Mouse (Mus musculus) CH12.LX (cell line): Measurements from ENCODE around the gene Kcnj13. TPM values are rescaled to one million over a fixed set of nuclear protein-coding genes. Genes with fewer than 3 reads are reported as not detected.
A peak's percentile ranks its signal among the peaks of the same experiment; 100 is the strongest.

ENCODE experiments used
- DNase-seq: peaks from one replicate; pipeline ENCODE4 v3.0.0-alpha.2; 2013; ENCODE audit errors: extremely low read depth
- H3K27ac ChIP-seq: 2 replicates; pipeline ENCODE4 v1.5.1; 2012; ENCODE audit warnings: low read depth, mild to moderate bottlenecking, control low read depth, moderate library complexity; ENCODE audit not compliant: insufficient read depth
- H3K27me3 ChIP-seq: replicated peaks from 2 replicates; pipeline ENCODE3; 2012; ENCODE audit warnings: inconsistent platforms
- H3K36me3 ChIP-seq, 2 experiments: replicated peaks in 1 of 2; 2 replicates each; pipeline versions ENCODE3 to v1.6.1; 2012; ENCODE audit warnings: inconsistent platforms in 1 of 2, low read length in 1 of 2, mild to moderate bottlenecking in 1 of 2, mixed read lengths in 1 of 2, moderate library complexity in 1 of 2; ENCODE audit not compliant: control insufficient read depth in 1 of 2, insufficient read depth in 1 of 2
- H3K4me1 ChIP-seq, 2 experiments: 2 replicates each; pipeline ENCODE4 v1.6.1; 2012; ENCODE audit warnings: inconsistent platforms in 1 of 2, moderate library complexity in 1 of 2; ENCODE audit not compliant: insufficient read depth in 2 of 2, control insufficient read depth in 1 of 2
- H3K4me2 ChIP-seq: 2 replicates; pipeline ENCODE4 v1.6.1; 2012; ENCODE audit warnings: low read depth, mild to moderate bottlenecking, control low read depth; ENCODE audit not compliant: poor library complexity, insufficient read depth, severe bottlenecking
- H3K4me3 ChIP-seq, 3 experiments: fragments of 150-350 bp in 1 of 3; sonication (generic) in 1 of 3; replicated peaks in 1 of 3; 2 replicates each; pipeline versions ENCODE3 to v1.5.1; 2011 to 2012; ENCODE audit warnings: low read depth in 2 of 3, low read length in 2 of 3, mild to moderate bottlenecking in 2 of 3, moderate library complexity in 2 of 3, control low read depth in 1 of 3, improper control_type of control experiment in 1 of 3, inconsistent platforms in 1 of 3, mixed read lengths in 1 of 3; ENCODE audit not compliant: poor library complexity in 1 of 3
- H3K79me2 ChIP-seq: replicated peaks from 2 replicates; pipeline ENCODE4 v1.6.1; 2012; ENCODE audit warnings: mild to moderate bottlenecking, moderate library complexity; ENCODE audit not compliant: control insufficient read depth, poor library complexity, insufficient read depth, severe bottlenecking; ENCODE audit errors: extremely low read depth
- H3K9ac ChIP-seq: 2 replicates; pipeline ENCODE4 v1.6.1; 2012; ENCODE audit warnings: low read depth, mild to moderate bottlenecking, control low read depth, moderate library complexity; ENCODE audit not compliant: insufficient read depth
- H3K9me3 ChIP-seq: replicated peaks from 2 replicates; pipeline ENCODE3; 2012; ENCODE audit warnings: low read length, inconsistent platforms, mixed read lengths
- CHD1 ChIP-seq: IDR thresholded peaks from 2 replicates; pipeline ENCODE4 v1.6.1; 2012; ENCODE audit warnings: low read depth, low read length, improper control_type of control experiment, inconsistent platforms
- GABPA ChIP-seq: IDR thresholded peaks from 2 replicates; pipeline ENCODE4 v1.6.1; 2012; ENCODE audit warnings: low read depth, low read length, improper control_type of control experiment, inconsistent platforms; ENCODE audit not compliant: insufficient replicate concordance
- HCFC1 ChIP-seq: IDR thresholded peaks from 2 replicates; pipeline ENCODE4 v1.6.1; 2012; ENCODE audit warnings: low read depth, mild to moderate bottlenecking, inconsistent platforms, low read length, improper control_type of control experiment
- IRF4 ChIP-seq: IDR thresholded peaks from 2 replicates; pipeline ENCODE4 v1.6.1; 2014; ENCODE audit warnings: low read depth, mild to moderate bottlenecking, inconsistent platforms, low read length, improper control_type of control experiment
- MAFK ChIP-seq: IDR thresholded peaks from 2 replicates; pipeline ENCODE4 v1.6.1; 2011; ENCODE audit warnings: low read length, improper control_type of control experiment; ENCODE audit not compliant: insufficient replicate concordance
- MAX ChIP-seq: IDR thresholded peaks from 2 replicates; pipeline ENCODE4 v1.6.1; 2011; ENCODE audit warnings: low read length, improper control_type of control experiment
- MAZ ChIP-seq: IDR thresholded peaks from 2 replicates; pipeline ENCODE4 v1.6.1; 2012; ENCODE audit warnings: low read depth, mild to moderate bottlenecking, inconsistent platforms, low read length, improper control_type of control experiment, moderate library complexity
- MEF2A ChIP-seq: IDR thresholded peaks from 2 replicates; pipeline ENCODE4 v1.6.1; 2014; ENCODE audit warnings: low read depth, mild to moderate bottlenecking, inconsistent platforms, low read length, improper control_type of control experiment, borderline replicate concordance
- MXI1 ChIP-seq: IDR thresholded peaks from 2 replicates; pipeline ENCODE4 v1.6.1; 2011; ENCODE audit warnings: mild to moderate bottlenecking, low read depth, low read length, improper control_type of control experiment
- MYC ChIP-seq: IDR thresholded peaks from 2 replicates; pipeline ENCODE4 v1.6.1; 2011; ENCODE audit warnings: low read depth, mild to moderate bottlenecking, improper control_type of control experiment, low read length
- POLR2A ChIP-seq: IDR thresholded peaks from 2 replicates; pipeline ENCODE4 v1.6.1; 2011; ENCODE audit warnings: low read depth, mild to moderate bottlenecking, improper control_type of control experiment, low read length
- UBTF ChIP-seq: IDR thresholded peaks from 2 replicates; pipeline ENCODE4 v1.6.1; 2012; ENCODE audit warnings: low read depth, mild to moderate bottlenecking, inconsistent platforms, low read length, improper control_type of control experiment, moderate library complexity
- USF1 ChIP-seq: IDR thresholded peaks from 2 replicates; pipeline ENCODE4 v1.6.1; 2014; ENCODE audit warnings: low read depth, mild to moderate bottlenecking, inconsistent platforms, low read length, improper control_type of control experiment
- ZC3H11A ChIP-seq: IDR thresholded peaks from 2 replicates; pipeline ENCODE4 v1.6.1; 2012; ENCODE audit warnings: low read depth, mild to moderate bottlenecking, inconsistent platforms, low read length, improper control_type of control experiment
- dilution Hi-C: fragments of 300-500 bp; cut with MboI; formaldehyde crosslinking; loops from 2 replicates; pipeline ENCODE4 v1.14.3; 2020; ENCODE audit warnings: low sequenced_read_pairs; ENCODE audit not compliant: extremely low pct_unique_long_range_greater_than_20kb, extremely low pct_ligation_motif_present
- in situ Hi-C: fragments of 300-500 bp; cut with MboI; formaldehyde crosslinking; loops from 3 replicates; pipeline ENCODE4 v1.14.3; 2019; ENCODE audit warnings: low sequenced_read_pairs, low pct_ligation_motif_present, low pct_unique_long_range_greater_than_20kb, mixed read lengths
- polyA plus RNA-seq: library from polyadenylated mRNA; unstranded; fragments of >175 nt; gene quantifications from 2 replicates; pipeline ENCODE4 v1.2.1, GENCODE M21; 2012; ENCODE audit warnings: low read depth; ENCODE audit not compliant: insufficient read length
- total RNA-seq, 2 experiments: library from RNA; depleted of rRNA; stranded (reverse); fragments of 300-350 nt in 1 of 2; fragments of >200 nt in 1 of 2; gene quantifications; 2 replicates each; pipeline ENCODE4 v1.2.3; 2012 to 2014

Gene Kcnj13
- total and polyA plus RNA-seq, 3 experiments = 0.30 TPM; not detected in 2

GRCm38 (mm10) chr1:87393444-87394195 lies 909 bp downstream of the Kcnj13 start:
- no peak for DNase-seq
- Histone ChIP-seq H3K9ac (no peak overlapping the region), H3K36me3 (peaks cover 28 to 81% of the 10 kb centered on the region in 2 experiments), H3K79me2 (no peaks in the 10 kb centered on the region), H3K27me3 (no peaks in the 10 kb centered on the region)
- no peak for TF ChIP-seq MEF2A
- no peak for TF ChIP-seq MXI1
- TF ChIP-seq USF1 = no peak
- TF ChIP-seq MAX = no peak
- TF ChIP-seq MYC = no peak
- no peak for TF ChIP-seq CHD1
- no peak for TF ChIP-seq IRF4
- TF ChIP-seq MAZ = no peak
- TF ChIP-seq POLR2A = no peak
- no peak for TF ChIP-seq HCFC1
- TF ChIP-seq, all 38 proteins: peak for 0
- Histone ChIP-seq H3K4me2 (no peak overlapping the region), H3K9me3 (no peaks in the 10 kb centered on the region), H3K4me3 (no peak overlapping the region), H3K27ac (no peak overlapping the region), H3K4me1 (no peaks in the 10 kb centered on the region)
- dilution Hi-C loops = no loop called here
- in situ Hi-C loops = no loop called here

GRCm38 (mm10) chr1:87386436-87387092 lies 8.0 kb downstream of the Kcnj13 start:
- Histone ChIP-seq H3K9me3 (no peaks in the 10 kb centered on the region), H3K27ac (no peak overlapping the region), H3K27me3 (no peaks in the 10 kb centered on the region), H3K79me2 (peaks cover 3% of the 10 kb centered on the region), H3K4me3 (no peak overlapping the region), H3K9ac (no peak overlapping the region), H3K4me1 (no peaks in the 10 kb centered on the region), H3K36me3 (peaks cover 23 to 78% of the 10 kb centered on the region in 2 experiments), H3K4me2 (no peak overlapping the region)
- TF ChIP-seq MAX (no peak), ZC3H11A (no peak)
- in situ Hi-C loops = no loop called here
- dilution Hi-C loops = no loop called here
- DNase-seq = no peak

GRCm38 (mm10) chr1:87381152-87381551 lies 13.4 kb downstream of the Kcnj13 start:
- H3K27ac ChIP-seq = no peak overlapping the region
- no peak for DNase-seq
- in situ Hi-C loops (no loop called here), dilution Hi-C loops (no loop called here)
- H3K9me3 ChIP-seq = no peaks in the 10 kb centered on the region
- H3K4me2 ChIP-seq = no peak overlapping the region
- peaks cover 16 to 82% of the 10 kb centered on the region in 2 experiments for H3K36me3 ChIP-seq
- peaks cover 10% of the 10 kb centered on the region for H3K79me2 ChIP-seq
- no peak overlapping the region for H3K4me3 ChIP-seq
- H3K9ac ChIP-seq = no peak overlapping the region
- peaks cover 0 to 17% of the 10 kb centered on the region in 2 experiments; a peak in 2 of 4 replicates for H3K4me1 ChIP-seq
- H3K27me3 ChIP-seq = no peaks in the 10 kb centered on the region
- TF ChIP-seq MXI1 = no peak
- peak; percentile 59; the same call in 1 of the 2 replicates for TF ChIP-seq MAFK
- no peak for TF ChIP-seq GABPA
- TF ChIP-seq UBTF = no peak
- TF ChIP-seq, all 38 proteins: peak for 1
